Mouse (Mus musculus) Muller cell, postnatal 12 days (primary cell): ENCODE measurements around the gene Fbxo10.
"Not testable (repeated sequence)": the region's sequence is repeated elsewhere in the genome, so short reads cannot be mapped to it uniquely, and the experiment has no call there.

Source experiments
- DNase-seq: peaks from one replicate; pipeline ENCODE4 v3.0.0-alpha.2; 2015; ENCODE audit errors: inconsistent ontology term

The Fbxo10 gene

GRCm38 (mm10) chr4:45084021-45084894 is at the start of gene Fbxo10:
Fbxo10 (minus strand) TSS chr4:45084604.
- peak; percentile 97 for DNase-seq

- DNase-seq, result no peak
Measured at GRCm38 (mm10) chr4:45131021-45131420, 46.6 kb upstream of the Fbxo10 start.

- no peak for DNase-seq
Measured at GRCm38 (mm10) chr4:45121311-45121710, 36.9 kb upstream of the Fbxo10 start.

GRCm38 (mm10) chr4:45108456-45109110 is 24.2 kb upstream of the Fbxo10 start:
- no peak for DNase-seq

- DNase-seq, result peak; percentile 92
Measured at GRCm38 (mm10) chr4:45107601-45108277, 23.3 kb upstream of the Fbxo10 start, which contains the start of gene Tomm5. Tomm5 (minus strand) TSS chr4:45108114.

- no peak for DNase-seq
Measured at GRCm38 (mm10) chr4:45107066-45107465, 22.7 kb upstream of the Fbxo10 start.

GRCm38 (mm10) chr4:45106409-45106808 is 22.0 kb upstream of the Fbxo10 start:
- no peak for DNase-seq

- DNase-seq, result peak; percentile 34
Measured at GRCm38 (mm10) chr4:45097198-45097872, 12.9 kb upstream of the Fbxo10 start.

- DNase-seq, result no peak
Measured at GRCm38 (mm10) chr4:45084895-45085290, 489 bp upstream of the Fbxo10 start.

- DNase-seq, result peak; percentile 74
Measured at GRCm38 (mm10) chr4:45083487-45083886, 917 bp downstream of the Fbxo10 start.

- DNase-seq, result peak; percentile 29
Measured at GRCm38 (mm10) chr4:45082951-45083350, 1.5 kb downstream of the Fbxo10 start.

- not testable (repeated sequence) for DNase-seq
Measured at GRCm38 (mm10) chr4:45081041-45081440, 3.4 kb downstream of the Fbxo10 start.

- no peak for DNase-seq
Measured at GRCm38 (mm10) chr4:45073544-45073943, 10.9 kb downstream of the Fbxo10 start.

- DNase-seq, result no peak
Measured at GRCm38 (mm10) chr4:45072261-45072973, 12.0 kb downstream of the Fbxo10 start.

- DNase-seq, result no peak
Measured at GRCm38 (mm10) chr4:45067742-45068141, 16.7 kb downstream of the Fbxo10 start.

- DNase-seq, result no peak
Measured at GRCm38 (mm10) chr4:45066036-45066730, 18.2 kb downstream of the Fbxo10 start.

GRCm38 (mm10) chr4:45064577-45064976 is 19.8 kb downstream of the Fbxo10 start:
- DNase-seq, result no peak

- not testable (repeated sequence) for DNase-seq
Measured at GRCm38 (mm10) chr4:45063836-45064235, 20.6 kb downstream of the Fbxo10 start.

GRCm38 (mm10) chr4:45055451-45055850 is 29.0 kb downstream of the Fbxo10 start:
- DNase-seq, result no peak

- DNase-seq, result no peak
Measured at GRCm38 (mm10) chr4:45054862-45055261, 29.5 kb downstream of the Fbxo10 start.
